ENCODE assay signal across 17 mouse cellular contexts in the genomic region with DNA sequence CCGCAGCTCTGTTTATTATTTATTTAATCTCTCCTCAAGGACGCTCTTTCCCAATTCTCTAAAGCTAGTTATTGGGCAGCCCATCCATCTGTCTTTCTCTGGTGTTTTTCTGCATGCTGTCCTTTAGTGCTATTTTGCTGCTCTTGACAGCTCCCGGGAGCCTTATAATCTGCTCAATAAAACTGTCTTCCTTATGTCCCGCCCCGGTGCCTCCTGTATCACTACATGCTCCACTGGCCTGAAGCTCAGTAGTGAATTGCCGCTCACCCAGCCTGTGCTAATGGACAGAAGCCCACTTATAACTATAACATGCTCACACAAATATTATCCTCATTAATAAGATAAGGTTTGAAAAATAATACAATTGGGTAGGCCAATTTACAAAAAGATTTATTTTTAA.
"Had no signal": no experiment of that assay in that cellular context is flagged by ENCODE, and none has a peak within 500 bp of the region (broad histone marks: within the 10 kb centered on the region; RNA-seq: fewer than 3 reads in every experiment).

No protein-coding gene starts in this region.

- H3K27ac ChIP-seq: intestine, embryonic 15.5 days; layer of hippocampus, adult 2 months; limb, embryonic 12.5 days; limb, embryonic 15.5 days; liver, embryonic 14.5 days; lung, embryonic 15.5 days; midbrain, embryonic 12.5 days; midbrain, embryonic 15.5 days had no signal

- H3K9me3 ChIP-seq: intestine, embryonic 15.5 days; limb, embryonic 12.5 days; limb, embryonic 15.5 days; lung, embryonic 15.5 days; midbrain, embryonic 12.5 days; midbrain, embryonic 15.5 days had no signal

- ATAC-seq: intestine, embryonic 15.5 days; liver, postnatal 0 days; midbrain, embryonic 15.5 days had no signal

- H3K36me3 ChIP-seq: intestine, embryonic 15.5 days; limb, embryonic 12.5 days; limb, embryonic 15.5 days; lung, embryonic 15.5 days; midbrain, embryonic 12.5 days; midbrain, embryonic 15.5 days had no signal

- H3K4me2 ChIP-seq: intestine, embryonic 15.5 days; limb, embryonic 12.5 days; limb, embryonic 15.5 days; liver, embryonic 11.5 days; lung, embryonic 15.5 days; midbrain, embryonic 12.5 days; midbrain, embryonic 15.5 days had no signal

- H3K9ac ChIP-seq: intestine, embryonic 15.5 days; limb, embryonic 12.5 days; limb, embryonic 15.5 days; liver, embryonic 14.5 days; liver, postnatal 0 days; lung, embryonic 15.5 days; midbrain, embryonic 12.5 days; midbrain, embryonic 15.5 days had no signal

- H3K4me3 ChIP-seq: intestine, embryonic 15.5 days; layer of hippocampus, adult 2 months; limb, embryonic 12.5 days; limb, embryonic 15.5 days; lung, embryonic 15.5 days; midbrain, embryonic 12.5 days; midbrain, embryonic 15.5 days had no signal

- H3K27me3 ChIP-seq: intestine, embryonic 15.5 days; limb, embryonic 12.5 days; limb, embryonic 15.5 days; lung, embryonic 15.5 days; midbrain, embryonic 12.5 days; midbrain, embryonic 15.5 days had no signal

- DNase-seq: kidney, adult 11 months; kidney, adult 8-10 months; left cerebral cortex, postnatal 4 days; liver, postnatal 0 days; lung, postnatal 10 days; lung, postnatal 4 days; thymus, adult 18-20 months; thymus, postnatal 36 days had no signal

- H3K4me1 ChIP-seq: intestine, embryonic 15.5 days; limb, embryonic 12.5 days; limb, embryonic 15.5 days; lung, embryonic 15.5 days; midbrain, embryonic 12.5 days; midbrain, embryonic 15.5 days had no signal
